Mouse (Mus musculus): ENCODE measurements around the gene Fam102a.

Gene Fam102a

GRCm38 (mm10) chr2:32517233-32517867, 17.8 kb upstream of the Fam102a start:
- no peak for DNase-seq

GRCm38 (mm10) chr2:32520034-32520990, 14.8 kb upstream of the Fam102a start:
- DNase-seq = no peak

GRCm38 (mm10) chr2:32524536-32525031, 10.5 kb upstream of the Fam102a start:
- no peak for DNase-seq

- DNase-seq = no peak
These were observed 9.3 kb upstream of the Fam102a start for GRCm38 (mm10) chr2:32525816-32526215.

GRCm38 (mm10) chr2:32527468-32527966, 7.6 kb upstream of the Fam102a start:
- DNase-seq = no peak

GRCm38 (mm10) chr2:32528326-32528725, 6.8 kb upstream of the Fam102a start:
- DNase-seq = no peak

- no peak for DNase-seq
These were observed 4.7 kb upstream of the Fam102a start for GRCm38 (mm10) chr2:32530479-32530878.

GRCm38 (mm10) chr2:32533163-32533562, 2.0 kb upstream of the Fam102a start:
- DNase-seq = no peak

- peak in 1 of 2 experiments; percentile 37 for DNase-seq
These were observed 935 bp upstream of the Fam102a start for GRCm38 (mm10) chr2:32534061-32534732.

- DNase-seq = peak; percentile 51 to 77
These were observed 414 bp downstream of the Fam102a start for GRCm38 (mm10) chr2:32535501-32535991.

- DNase-seq = peak; percentile 66 to 75
These were observed 1.0 kb downstream of the Fam102a start for GRCm38 (mm10) chr2:32536086-32536633.

GRCm38 (mm10) chr2:32536634-32537359, 1.7 kb downstream of the Fam102a start:
- peak; percentile 73 to 75 for DNase-seq

GRCm38 (mm10) chr2:32537360-32537905, 2.3 kb downstream of the Fam102a start:
- DNase-seq = peak; percentile 39 to 44

- no peak for DNase-seq
These were observed 2.8 kb downstream of the Fam102a start for GRCm38 (mm10) chr2:32537941-32538340.

- peak; percentile 31 to 41 for DNase-seq
These were observed 3.3 kb downstream of the Fam102a start for GRCm38 (mm10) chr2:32538461-32538860.

GRCm38 (mm10) chr2:32539452-32539981, 4.4 kb downstream of the Fam102a start:
- no peak for DNase-seq

- peak; percentile 71 to 85 for DNase-seq
These were observed 6.3 kb downstream of the Fam102a start for GRCm38 (mm10) chr2:32541333-32541908.

- DNase-seq = no peak
These were observed 6.9 kb downstream of the Fam102a start for GRCm38 (mm10) chr2:32541986-32542573.

- peak; percentile 44 to 58 for DNase-seq
These were observed 7.9 kb downstream of the Fam102a start for GRCm38 (mm10) chr2:32543031-32543449.

GRCm38 (mm10) chr2:32546951-32547350, 11.8 kb downstream of the Fam102a start:
- DNase-seq = no peak

Measured in cerebellum, adult 18-20 months (tissue).